17 mouse cellular contexts compared by ENCODE assay signal in the genomic region with DNA sequence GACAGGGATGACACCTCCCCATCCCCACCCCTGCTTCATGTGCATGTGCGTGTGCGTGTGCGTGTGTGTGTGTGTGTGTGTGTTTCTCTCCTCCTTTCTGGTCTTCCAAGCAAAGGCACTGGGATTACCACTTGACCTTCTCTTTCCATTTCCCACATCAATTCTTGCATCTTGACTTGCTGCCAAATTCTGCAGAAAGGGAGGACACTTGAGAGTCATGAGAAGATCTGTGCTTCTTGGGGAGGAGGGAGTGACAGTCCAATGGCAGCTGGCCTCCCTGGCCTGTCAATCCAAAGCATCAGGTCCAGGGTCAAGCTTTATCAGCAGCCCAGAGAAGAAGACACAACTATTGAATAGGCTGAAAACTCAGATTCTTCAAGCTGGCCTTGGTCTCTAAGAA.
"Had no signal": no experiment of that assay in that cellular context is flagged by ENCODE, and none has a peak within 500 bp of the region (broad histone marks: within the 10 kb centered on the region; RNA-seq: fewer than 3 reads in every experiment).

No protein-coding gene starts in this region.

- H3K4me2 ChIP-seq: liver, embryonic 13.5 days; liver, embryonic 15.5 days; midbrain, embryonic 11.5 days; midbrain, embryonic 13.5 days; midbrain, embryonic 15.5 days; neural tube, embryonic 12.5 days; stomach, embryonic 15.5 days had no signal

- ATAC-seq: liver, postnatal 0 days; midbrain, embryonic 13.5 days; midbrain, embryonic 15.5 days had no signal

- H3K9ac ChIP-seq: liver, embryonic 13.5 days; liver, embryonic 15.5 days; liver, postnatal 0 days; midbrain, embryonic 13.5 days; midbrain, embryonic 15.5 days; neural tube, embryonic 12.5 days; stomach, embryonic 15.5 days had no signal

- H3K36me3 ChIP-seq: liver, embryonic 13.5 days; liver, embryonic 15.5 days; midbrain, embryonic 13.5 days; midbrain, embryonic 15.5 days; neural tube, embryonic 12.5 days; stomach, embryonic 15.5 days had no signal

- H3K27ac ChIP-seq: liver, embryonic 13.5 days; liver, embryonic 15.5 days; macrophage; midbrain, embryonic 13.5 days; midbrain, embryonic 15.5 days; neural tube, embryonic 12.5 days; stomach, embryonic 15.5 days; stomach, postnatal 0 days had no signal

- H3K4me1 ChIP-seq: liver, embryonic 13.5 days; liver, embryonic 15.5 days; midbrain, embryonic 13.5 days; midbrain, embryonic 15.5 days; stomach, embryonic 15.5 days had no signal

- H3K27me3 ChIP-seq: liver, embryonic 13.5 days; liver, embryonic 15.5 days; midbrain, embryonic 15.5 days; neural tube, embryonic 12.5 days; stomach, embryonic 15.5 days had no signal

- DNase-seq: liver, embryonic 13.5 days; liver, postnatal 0 days; lung, adult 2 months; lung, postnatal 14 days; right cerebral cortex, postnatal 14 days; thymus, adult 2 months; thymus, postnatal 25 days; thymus, postnatal 4 days had no signal

- H3K9me3 ChIP-seq: liver, embryonic 13.5 days; liver, embryonic 15.5 days; midbrain, embryonic 13.5 days; midbrain, embryonic 15.5 days; neural tube, embryonic 12.5 days; stomach, embryonic 15.5 days had no signal

- H3K4me3 ChIP-seq: liver, embryonic 13.5 days; liver, embryonic 15.5 days; megakaryocyte, embryonic 14.5 days; midbrain, embryonic 13.5 days; midbrain, embryonic 15.5 days; neural tube, embryonic 12.5 days; stomach, embryonic 15.5 days had no signal
